Mouse (Mus musculus) midbrain, embryonic 14.5 days (tissue): ENCODE measurements around the gene Plekhg2. TPM values are rescaled to one million over a fixed set of nuclear protein-coding genes. Genes with fewer than 3 reads are reported as not detected.

Experiments used
- ATAC-seq: fragments of 200-750 bp; cut with Nextera tagmentation; 2 replicates; pipeline ENCODE4 v1.8.0; 2017; ENCODE audit warnings: moderate number of reproducible peaks, moderate library complexity; ENCODE audit not compliant: low FRiP score, low TSS enrichment
- DNase-seq: peaks from one replicate; pipeline ENCODE4 v3.0.0-alpha.2; 2015
- H3K27ac ChIP-seq: fragments of 300-500 bp; sonication (generic); replicated peaks from 2 replicates; pipeline ENCODE4 v1.5.1; 2014; ENCODE audit warnings: mild to moderate bottlenecking, low read depth, low read length, moderate library complexity
- H3K27me3 ChIP-seq: fragments of 300-500 bp; sonication (generic); 2 replicates; pipeline ENCODE4 v1.6.1; 2014; ENCODE audit warnings: low read length, control low read depth, mixed read lengths; ENCODE audit not compliant: control insufficient read depth, insufficient read depth
- H3K36me3 ChIP-seq: fragments of 300-500 bp; sonication (generic); 2 replicates; pipeline ENCODE4 v1.6.1; 2014; ENCODE audit warnings: low read length, control low read depth; ENCODE audit not compliant: control insufficient read depth, insufficient read depth
- H3K4me1 ChIP-seq: fragments of 300-500 bp; sonication (generic); 2 replicates; pipeline ENCODE4 v1.6.1; 2014; ENCODE audit warnings: mild to moderate bottlenecking, antibody characterized with exemption, low read length, control low read depth; ENCODE audit not compliant: control insufficient read depth, insufficient read depth
- H3K4me2 ChIP-seq: fragments of 300-500 bp; sonication (generic); 2 replicates; pipeline ENCODE4 v1.6.1; 2014; ENCODE audit warnings: mild to moderate bottlenecking, low read length, moderate library complexity
- H3K4me3 ChIP-seq: fragments of 300-500 bp; sonication (generic); replicated peaks from 2 replicates; pipeline ENCODE4 v1.5.1; 2014; ENCODE audit warnings: low read depth, low read length
- H3K9ac ChIP-seq: fragments of 300-500 bp; sonication (generic); replicated peaks from 2 replicates; pipeline ENCODE4 v1.6.1; 2014; ENCODE audit warnings: mild to moderate bottlenecking, low read length, moderate library complexity
- H3K9me3 ChIP-seq: fragments of 300-500 bp; sonication (generic); 2 replicates; pipeline ENCODE4 v1.6.1; 2016; ENCODE audit warnings: low read length, control low read depth, mixed read lengths; ENCODE audit not compliant: control insufficient read depth
- WGBS: fragments of 180-500 bp; shearing (Covaris S2); extraction: QIAGEN DNeasy Blood & Tissue Kit; methylation state at CpG from one replicate; pipeline ENCODE4 v1.1.7; 2014; 5-methylcytosine and 5-hydroxymethylcytosine counted together
- polyA plus RNA-seq: library from polyadenylated mRNA; unstranded; fragments of >200 nt; fragmentation: Nextera tagmentation; extraction: Ambion mirVana; gene quantifications from 2 replicates; pipeline ENCODE4 v1.2.1, GENCODE M21; 2014

Plekhg2 gene
- polyA plus RNA-seq, 1 experiment from 2014 or later: 22.9 TPM

DNA sequence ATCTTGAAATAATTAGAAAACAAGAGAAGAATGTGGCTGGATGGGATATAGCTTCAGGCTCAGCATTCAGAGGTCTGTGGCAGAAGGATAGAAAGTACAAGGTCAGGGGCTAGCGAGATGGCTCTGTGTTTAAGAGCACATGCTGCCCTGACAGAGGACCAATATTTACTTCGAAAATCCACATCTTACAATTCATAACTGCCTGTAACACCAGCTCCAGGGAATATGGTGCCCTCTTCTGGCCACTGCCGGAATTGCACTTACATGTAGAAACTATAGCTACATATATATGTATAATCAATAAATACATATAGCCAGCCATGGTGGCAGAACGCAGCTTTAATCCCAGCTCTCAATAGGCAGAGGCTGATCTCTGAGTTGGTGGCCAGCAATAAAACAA, 27.8 kb downstream of the Plekhg2 start:
- DNase-seq (peak; percentile 88), ATAC-seq (peak; percentile 24)
- no peaks in the 10 kb centered on the region for H3K9me3 ChIP-seq
- peaks cover 1% of the 10 kb centered on the region; the same call in 1 of the 2 replicates for H3K4me1 ChIP-seq
- H3K9ac ChIP-seq: no peak overlapping the region
- no peaks in the 10 kb centered on the region for H3K36me3 ChIP-seq
- WGBS: 5% methylated on average over 4 of the region's 4 CpGs
- H3K27ac ChIP-seq: no peak overlapping the region
- H3K27me3 ChIP-seq: no peaks in the 10 kb centered on the region
- no peak overlapping the region for H3K4me3 ChIP-seq
- no peak overlapping the region for H3K4me2 ChIP-seq

DNA sequence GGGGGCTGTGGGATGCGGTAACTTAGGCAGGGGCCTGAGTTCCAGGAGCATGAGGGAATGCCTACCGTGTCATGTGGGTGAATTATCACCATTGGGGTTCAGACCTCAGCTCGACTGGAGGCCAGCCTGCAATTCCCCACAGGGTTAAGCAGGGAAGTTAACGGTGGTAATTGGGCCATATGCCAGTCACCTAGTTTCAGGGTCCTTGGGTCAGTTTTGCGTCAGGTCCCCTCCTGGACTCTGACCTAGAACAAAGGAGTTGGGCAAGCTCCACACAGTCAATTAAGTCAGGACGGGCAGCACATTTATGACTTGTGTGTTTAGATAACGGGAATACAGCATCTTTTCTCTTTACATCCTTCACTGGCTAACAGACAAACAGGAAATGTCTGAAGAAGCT, 31.0 kb downstream of the Plekhg2 start:
- Histone ChIP-seq H3K4me3 (no peak overlapping the region), H3K27ac (no peak overlapping the region), H3K27me3 (no peaks in the 10 kb centered on the region), H3K9ac (no peak overlapping the region), H3K36me3 (no peaks in the 10 kb centered on the region), H3K9me3 (no peaks in the 10 kb centered on the region), H3K4me2 (no peak overlapping the region), H3K4me1 (peaks cover 8% of the 10 kb centered on the region; the same call in 1 of the 2 replicates)
- no peak for ATAC-seq
- 58% methylated on average over 7 of the region's 7 CpGs for WGBS
- DNase-seq: no peak

DNA sequence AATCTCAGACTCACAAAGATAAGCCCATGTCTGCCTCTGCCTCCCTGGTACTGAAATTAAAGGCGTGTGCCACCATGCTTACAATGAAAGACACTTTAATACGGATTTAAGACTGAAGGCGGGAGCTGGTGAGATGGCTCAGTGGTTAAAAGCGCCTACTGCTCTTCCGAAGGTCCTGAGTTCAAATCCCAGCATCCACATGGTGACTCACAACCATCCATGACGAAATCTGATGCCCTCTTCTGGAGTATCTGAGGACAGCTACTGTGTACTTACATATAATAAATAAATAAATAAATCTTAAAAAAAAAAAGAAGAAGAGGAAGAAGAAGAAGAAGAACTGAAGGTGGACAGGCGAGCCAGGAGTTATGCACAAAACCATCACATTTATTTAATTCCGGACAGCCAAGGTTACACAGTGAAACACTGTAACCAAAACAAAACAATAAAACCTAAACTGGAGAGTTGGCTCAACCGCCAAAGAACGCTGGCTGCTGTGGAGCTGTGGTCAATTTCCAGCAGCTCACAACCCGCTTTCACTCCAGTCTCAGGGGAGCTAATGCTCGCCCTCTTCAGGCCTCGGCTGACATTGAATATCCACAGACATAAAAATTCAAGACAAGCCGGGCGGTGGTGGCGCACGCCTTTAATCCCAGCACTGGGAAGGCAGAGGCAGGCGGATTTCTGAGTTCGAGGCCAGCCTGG, 33.0 kb downstream of the Plekhg2 start:
- Histone ChIP-seq H3K9ac (no peak overlapping the region; the same call in 1 of the 2 replicates), H3K4me3 (peak overlapping the region; percentile 98), H3K27me3 (no peaks in the 10 kb centered on the region), H3K27ac (peak overlapping the region; percentile 77), H3K4me2 (peak overlapping the region; percentile 86), H3K9me3 (no peaks in the 10 kb centered on the region), H3K4me1 (peaks cover 8% of the 10 kb centered on the region; the same call in 1 of the 2 replicates), H3K36me3 (0 out of 2 replicates have a peak, but pooled peaks cover 5% of the 10 kb centered on the region)
- ATAC-seq (no peak), DNase-seq (peak; percentile 33)
- 78% methylated on average over 19 of the region's 19 CpGs for WGBS

DNA sequence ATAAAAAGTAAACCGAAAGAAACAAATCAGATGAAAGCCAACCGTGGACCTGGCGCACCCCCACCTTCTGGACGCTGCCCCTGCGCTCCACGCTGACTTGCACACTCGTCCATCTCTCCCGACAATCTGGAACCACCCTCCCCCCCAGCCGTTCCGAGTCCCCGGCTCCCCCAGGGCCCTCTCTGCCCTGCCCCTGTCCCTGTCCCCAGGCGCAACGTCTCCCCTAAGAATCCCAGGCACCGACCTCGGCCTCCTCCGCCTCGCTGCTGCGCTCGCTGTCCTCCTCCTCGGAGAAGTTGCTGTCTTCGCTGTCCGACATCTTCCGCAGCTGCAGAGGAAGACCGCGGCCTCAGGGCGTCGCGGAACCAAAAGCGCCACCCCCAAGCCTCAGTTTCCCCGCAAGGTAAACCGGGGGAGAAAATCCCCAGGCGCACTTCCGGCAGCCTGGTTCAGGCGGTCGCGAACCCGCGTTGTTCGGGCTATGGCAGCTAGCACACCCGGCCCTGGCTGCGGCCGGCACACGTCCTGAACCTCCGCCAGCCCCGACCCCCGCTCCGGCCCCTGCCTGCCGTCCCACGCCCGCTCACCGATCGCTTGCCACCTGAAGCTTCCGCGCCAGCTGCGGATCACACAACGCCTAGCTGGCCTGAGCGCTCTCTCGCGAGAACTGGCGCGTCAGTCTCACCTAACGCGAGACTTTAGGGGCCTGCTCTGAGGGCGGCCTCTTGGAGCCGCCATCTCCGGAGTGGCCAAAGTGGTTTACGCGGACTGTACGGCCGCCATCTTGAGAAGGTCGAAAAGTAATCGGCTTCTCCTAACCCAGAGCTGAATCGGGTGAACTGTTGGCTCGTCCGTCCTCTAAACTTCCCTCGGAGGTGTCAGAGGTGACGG, 34.0 kb downstream of the Plekhg2 start, which contains the start of gene Supt5:
TSS of gene Supt5 (minus strand) at position 639 of the 891 bp plus-strand sequence.
- under 1% methylated on average over 77 of the region's 77 CpGs for WGBS

DNA sequence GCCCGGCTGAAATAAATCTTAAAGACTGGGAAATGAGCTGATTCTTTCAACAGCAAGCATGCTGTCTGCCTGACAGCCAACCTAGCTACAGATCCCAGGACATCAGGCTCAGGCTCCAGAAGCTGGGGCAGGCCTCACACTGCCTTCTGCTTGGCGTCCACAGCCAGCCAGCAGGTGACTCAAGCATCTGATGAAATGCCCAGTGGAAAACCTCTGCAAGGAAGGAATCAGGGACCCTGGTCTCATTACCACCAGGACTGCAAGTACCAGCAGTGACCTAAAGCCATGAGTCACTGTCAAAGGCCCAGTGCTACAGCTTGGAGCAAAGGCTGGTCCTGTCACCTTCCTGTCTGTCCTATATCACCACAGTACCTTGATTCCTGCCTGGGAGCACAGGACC, 36.9 kb downstream of the Plekhg2 start:
- H3K4me2 ChIP-seq: no peak overlapping the region
- no peak overlapping the region for H3K9ac ChIP-seq
- no peaks in the 10 kb centered on the region for H3K27me3 ChIP-seq
- H3K36me3 ChIP-seq: peaks cover 14% of the 10 kb centered on the region
- H3K9me3 ChIP-seq: no peaks in the 10 kb centered on the region
- H3K4me1 ChIP-seq: peaks cover 8% of the 10 kb centered on the region; the same call in 1 of the 2 replicates
- H3K4me3 ChIP-seq: no peak overlapping the region
- no peak overlapping the region for H3K27ac ChIP-seq
- 89% methylated on average over 2 of the region's 2 CpGs for WGBS
- DNase-seq (no peak), ATAC-seq (no peak)

More for the DNA sequence above, 34.0 kb downstream of the Plekhg2 start, which contains the start of gene Supt5:
- peak within 1 kb of the TSS; percentile 85 for H3K27ac ChIP-seq
- peak within 1 kb of the TSS; percentile 98 for H3K4me3 ChIP-seq
- H3K36me3 ChIP-seq: 0 out of 2 replicates have a peak, but pooled peaks cover 5% of the 10 kb centered on the region
- peak within 1 kb of the TSS; percentile 88 for H3K9ac ChIP-seq
- DNase-seq: peak; percentile 100
- H3K4me1 ChIP-seq: peaks cover 8% of the 10 kb centered on the region; the same call in 1 of the 2 replicates
- no peaks in the 10 kb centered on the region for H3K27me3 ChIP-seq
- peak; percentile 98 for ATAC-seq
- no peaks in the 10 kb centered on the region for H3K9me3 ChIP-seq
- peak within 1 kb of the TSS; percentile 86 for H3K4me2 ChIP-seq

DNA sequence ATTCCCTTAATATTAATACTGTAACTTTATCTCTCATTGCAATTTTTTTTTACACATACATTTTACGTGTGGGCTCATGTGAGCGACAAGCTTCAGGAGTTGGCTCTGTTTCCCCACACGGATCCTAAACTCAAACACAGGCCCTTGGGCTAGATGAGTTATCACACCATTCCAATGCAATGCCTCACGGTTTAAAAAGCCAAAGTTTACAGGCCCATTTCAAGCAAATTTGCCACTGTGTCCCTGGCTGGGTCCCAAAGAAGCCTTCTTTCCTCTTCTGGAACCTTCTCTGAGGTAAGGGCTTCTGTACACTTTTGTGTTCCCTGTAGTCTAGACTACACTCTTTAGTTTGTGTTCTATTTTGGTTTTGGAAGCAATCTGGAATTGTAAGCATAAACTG, 37.9 kb downstream of the Plekhg2 start:
- Histone ChIP-seq H3K9ac (no peak overlapping the region), H3K9me3 (no peaks in the 10 kb centered on the region), H3K4me3 (no peak overlapping the region), H3K36me3 (peaks cover 24% of the 10 kb centered on the region), H3K4me1 (peaks cover 8% of the 10 kb centered on the region; the same call in 1 of the 2 replicates), H3K4me2 (no peak overlapping the region), H3K27ac (no peak overlapping the region), H3K27me3 (no peaks in the 10 kb centered on the region)
- ATAC-seq (no peak), DNase-seq (no peak)
- WGBS: 95% methylated on average over 4 of the region's 4 CpGs

DNA sequence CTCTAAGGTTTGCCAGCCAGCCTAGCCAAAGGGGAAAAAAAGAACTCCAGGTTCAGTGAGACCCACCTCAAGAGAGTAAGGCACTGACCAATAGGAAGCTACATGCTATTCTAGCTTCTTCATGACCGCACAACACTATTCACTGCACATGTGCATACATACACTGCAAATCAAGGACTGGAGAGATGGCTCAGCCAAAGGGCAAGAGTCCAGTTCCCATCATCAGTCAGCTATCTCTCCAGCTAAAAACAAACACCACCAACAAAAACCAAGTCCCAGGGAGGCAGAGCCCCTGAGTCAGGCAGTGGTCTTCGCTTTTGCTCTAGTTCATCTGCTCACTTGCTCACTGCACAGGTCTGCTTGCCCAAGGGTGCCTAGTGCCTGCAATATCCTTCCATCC, 44.1 kb downstream of the Plekhg2 start:
- no peak overlapping the region for H3K4me2 ChIP-seq
- ATAC-seq (no peak), DNase-seq (no peak)
- no peak overlapping the region for H3K27ac ChIP-seq
- no peak overlapping the region for H3K9ac ChIP-seq
- H3K36me3 ChIP-seq: peaks cover 79% of the 10 kb centered on the region
- no peaks in the 10 kb centered on the region for H3K9me3 ChIP-seq
- H3K27me3 ChIP-seq: no peaks in the 10 kb centered on the region
- H3K4me1 ChIP-seq: no peaks in the 10 kb centered on the region
- WGBS: 96% methylated on average over 2 of the region's 2 CpGs
- no peak overlapping the region for H3K4me3 ChIP-seq

DNA sequence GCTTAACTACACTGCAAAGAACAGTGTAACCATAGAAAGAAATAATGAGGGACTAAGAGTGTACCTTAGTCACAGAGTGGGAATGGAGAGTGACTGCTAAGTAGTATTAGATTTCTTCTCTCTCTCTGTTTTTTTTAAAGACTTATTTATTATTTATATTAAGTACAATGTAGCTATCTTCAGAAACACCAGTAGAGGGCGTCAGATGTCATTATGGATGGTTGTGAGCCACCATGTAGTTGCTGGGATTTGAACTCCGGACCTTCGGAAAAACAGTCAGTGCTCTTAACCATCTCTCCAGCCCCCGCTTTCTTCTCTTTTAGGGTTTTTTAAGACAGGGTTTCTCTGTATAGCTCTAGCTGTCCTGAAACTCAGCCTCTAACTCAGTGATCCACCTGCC, 45.9 kb downstream of the Plekhg2 start:
- WGBS: 87% methylated on average over 4 of the region's 4 CpGs
- no peak overlapping the region for H3K4me2 ChIP-seq
- DNase-seq (no peak), ATAC-seq (no peak)
- H3K9ac ChIP-seq: no peak overlapping the region
- H3K4me3 ChIP-seq: no peak overlapping the region
- no peaks in the 10 kb centered on the region for H3K9me3 ChIP-seq
- H3K27me3 ChIP-seq: no peaks in the 10 kb centered on the region
- H3K4me1 ChIP-seq: no peaks in the 10 kb centered on the region
- H3K36me3 ChIP-seq: peaks cover 97% of the 10 kb centered on the region
- H3K27ac ChIP-seq: no peak overlapping the region
